Mouse (Mus musculus) adrenal gland, postnatal 10 days (tissue): Measurements from ENCODE around the gene Zbtb14. TPM values are rescaled to one million over a fixed set of nuclear protein-coding genes. Genes with fewer than 3 reads are reported as not detected.

ENCODE experiments used
- DNase-seq: peaks from one replicate; pipeline ENCODE4 v3.0.0; 2021; ENCODE audit warnings: mixed read lengths
- long read RNA-seq, 2 experiments: library from polyadenylated mRNA; stranded (forward); transcript quantifications; one replicate each; pipeline ENCODE4 v2.0.0; 2021
- total RNA-seq, 2 experiments: library from RNA; stranded (reverse); gene quantifications; 2 replicates each; pipeline ENCODE4 v1.2.3; 2021

Zbtb14 gene
- 10 to 100 TPM; 14.0 to 19.1 TPM for total RNA-seq
- long read RNA-seq, experiment 1, full-length matches to known transcripts: 10 of 12 reads
- long read RNA-seq, experiment 1, partial matches to known transcripts: 0 of 12 reads
- long read RNA-seq, experiment 1, other reads (novel, unspliced or antisense): 2 of 12 reads
- long read RNA-seq, experiment 2, full-length matches to known transcripts: 19 of 19 reads
- long read RNA-seq, experiment 2, partial matches to known transcripts: 0 of 19 reads
- long read RNA-seq, experiment 2, other reads (novel, unspliced or antisense): 0 of 19 reads

- peak; percentile 96 for DNase-seq
Measured at GRCm38 (mm10) chr17:69382511-69383100, at the start of gene Zbtb14. Zbtb14 (plus strand) TSS chr17:69383050.

- DNase-seq: no peak
Measured at GRCm38 (mm10) chr17:69346056-69346455, 36.8 kb upstream of the Zbtb14 start.

- peak; percentile 8 for DNase-seq
Measured at GRCm38 (mm10) chr17:69349014-69349531, 33.8 kb upstream of the Zbtb14 start.

GRCm38 (mm10) chr17:69365049-69365448 lies 17.8 kb upstream of the Zbtb14 start:
- DNase-seq: peak; percentile 38

GRCm38 (mm10) chr17:69380838-69381237 lies 2.0 kb upstream of the Zbtb14 start:
- no peak for DNase-seq

- peak; percentile 83 for DNase-seq
Measured at GRCm38 (mm10) chr17:69383201-69383940, 521 bp downstream of the Zbtb14 start.

GRCm38 (mm10) chr17:69383941-69384665 lies 1.3 kb downstream of the Zbtb14 start:
- peak; percentile 73 for DNase-seq

GRCm38 (mm10) chr17:69396147-69397033 lies 13.5 kb downstream of the Zbtb14 start:
- peak; percentile 43 for DNase-seq

GRCm38 (mm10) chr17:69397163-69397562 lies 14.3 kb downstream of the Zbtb14 start:
- DNase-seq: no peak

- no peak for DNase-seq
Measured at GRCm38 (mm10) chr17:69398092-69398491, 15.2 kb downstream of the Zbtb14 start.

- DNase-seq: no peak
Measured at GRCm38 (mm10) chr17:69401146-69401545, 18.3 kb downstream of the Zbtb14 start.

- no peak for DNase-seq
Measured at GRCm38 (mm10) chr17:69416163-69416562, 33.3 kb downstream of the Zbtb14 start.

GRCm38 (mm10) chr17:69416920-69417661 lies 34.2 kb downstream of the Zbtb14 start:
- DNase-seq: peak; percentile 98

- DNase-seq: no peak
Measured at GRCm38 (mm10) chr17:69417724-69418373, 35.0 kb downstream of the Zbtb14 start.

- DNase-seq: no peak
Measured at GRCm38 (mm10) chr17:69421592-69421991, 38.7 kb downstream of the Zbtb14 start.

- DNase-seq: no peak
Measured at GRCm38 (mm10) chr17:69437836-69438235, 55.0 kb downstream of the Zbtb14 start.

GRCm38 (mm10) chr17:69438486-69438885 lies 55.6 kb downstream of the Zbtb14 start:
- DNase-seq: no peak

GRCm38 (mm10) chr17:69438990-69439491 lies 56.2 kb downstream of the Zbtb14 start, which contains the start of gene Akain1:
Akain1 (plus strand) TSS chr17:69439326.
- peak; percentile 92 for DNase-seq
